Mouse (Mus musculus): ENCODE data around the gene Cacna1d.

Gene Cacna1d

GRCm38 (mm10) chr14:30270350-30270749, 220.9 kb downstream of the Cacna1d start:
- DNase-seq (ENCODE audit: low read depth, low spot score), result no peak

- DNase-seq (ENCODE audit: low read depth, low spot score), result no peak
Measured at GRCm38 (mm10) chr14:30265728-30266127, 225.5 kb downstream of the Cacna1d start.

DNA sequence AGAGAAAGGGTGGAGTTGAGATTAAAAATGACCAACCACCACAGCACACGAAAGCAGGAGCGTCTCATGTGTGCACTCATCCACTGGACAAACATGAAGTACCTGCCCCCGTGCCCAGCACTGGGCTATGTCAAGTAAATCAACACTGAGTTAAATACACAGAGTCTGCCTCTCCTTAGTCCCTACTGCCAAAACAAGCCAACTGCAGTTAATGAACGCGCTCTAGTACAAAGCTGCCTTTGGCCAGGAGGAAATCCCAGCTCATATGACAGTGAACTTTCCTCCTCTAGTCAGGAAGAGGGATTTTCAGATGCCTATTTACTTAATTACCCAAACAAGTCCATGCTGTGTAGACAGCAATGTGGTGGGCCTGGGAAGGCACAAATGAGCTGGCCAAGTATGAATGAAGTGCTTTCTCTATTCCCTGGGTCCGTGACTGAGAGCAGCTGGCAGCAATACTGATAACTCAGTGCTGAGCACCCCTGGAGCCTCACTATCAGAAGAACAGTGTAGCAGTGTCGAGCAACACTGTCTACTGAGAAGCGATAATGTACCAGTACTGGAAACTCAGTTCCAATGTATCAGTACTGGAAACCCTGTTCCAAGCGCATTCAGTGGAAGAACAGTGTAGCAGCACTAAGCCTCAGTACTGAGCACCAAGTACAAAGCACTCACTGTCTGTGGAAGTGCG, 229.5 kb downstream of the Cacna1d start:
- DNase-seq (ENCODE audit: low read depth, low spot score), result no peak

DNA sequence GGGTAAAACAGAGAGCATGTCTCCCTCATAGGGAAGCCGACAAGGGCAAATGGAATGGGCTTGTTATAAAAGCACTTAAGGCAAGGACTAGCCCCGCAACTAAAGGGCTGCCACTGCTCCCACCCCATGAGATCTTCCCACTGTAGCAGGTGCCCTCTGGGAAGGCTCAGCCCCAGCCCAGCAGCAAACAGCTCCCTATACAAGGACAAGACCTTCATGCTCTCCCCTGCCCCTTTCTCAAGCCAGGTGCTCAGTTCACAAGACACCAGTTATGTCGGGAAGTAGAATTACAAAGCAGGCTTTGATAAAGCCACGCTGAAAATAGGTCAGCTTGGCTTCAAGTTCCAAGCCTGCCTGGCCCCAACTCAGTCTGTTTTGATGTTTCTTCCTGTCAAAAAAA, 233.6 kb downstream of the Cacna1d start:
- no peak for DNase-seq (ENCODE audit: low read depth, low spot score)

GRCm38 (mm10) chr14:30256486-30256885, 234.8 kb downstream of the Cacna1d start:
- no peak for DNase-seq (ENCODE audit: low read depth, low spot score)

DNA sequence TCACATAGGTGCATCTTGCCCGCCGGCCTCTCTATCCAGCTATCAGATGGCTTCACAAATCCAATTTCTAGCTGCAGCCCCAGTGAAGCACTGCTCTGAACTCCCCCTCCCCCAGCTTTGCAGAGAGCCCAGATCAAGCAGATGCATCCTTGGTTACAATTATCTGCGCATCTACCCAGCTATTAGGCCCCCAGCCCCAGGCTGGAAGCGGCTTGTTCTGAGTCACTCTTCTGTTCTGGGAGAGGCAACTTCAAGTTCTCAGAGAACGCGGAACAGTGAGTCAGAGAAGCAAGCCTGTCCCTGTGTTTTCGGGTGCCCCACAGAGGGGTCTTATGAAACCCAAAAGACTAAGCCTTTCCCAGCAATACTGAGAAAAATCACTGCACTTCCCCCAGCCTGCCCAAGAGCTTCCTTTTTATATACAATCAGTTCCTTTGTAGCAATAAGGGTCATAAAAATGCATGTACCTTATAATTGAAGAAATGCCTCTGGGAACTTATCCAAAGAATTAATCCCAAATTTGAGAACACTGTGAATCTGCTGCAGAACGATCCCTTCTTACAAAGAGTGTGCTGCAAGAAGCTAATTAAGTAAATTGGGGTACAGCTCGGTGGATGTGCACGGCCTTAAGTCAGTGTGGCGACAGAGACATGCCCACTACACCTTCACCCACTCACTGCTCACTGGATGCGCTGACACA, 235.4 kb downstream of the Cacna1d start:
- no peak for DNase-seq (ENCODE audit: low read depth, low spot score)

- DNase-seq (ENCODE audit: low read depth, low spot score), result no peak
Measured at GRCm38 (mm10) chr14:30254776-30255175, 236.5 kb downstream of the Cacna1d start.

- DNase-seq (ENCODE audit: low read depth, low spot score), result no peak
Measured at GRCm38 (mm10) chr14:30252824-30253223, 238.4 kb downstream of the Cacna1d start.

DNA sequence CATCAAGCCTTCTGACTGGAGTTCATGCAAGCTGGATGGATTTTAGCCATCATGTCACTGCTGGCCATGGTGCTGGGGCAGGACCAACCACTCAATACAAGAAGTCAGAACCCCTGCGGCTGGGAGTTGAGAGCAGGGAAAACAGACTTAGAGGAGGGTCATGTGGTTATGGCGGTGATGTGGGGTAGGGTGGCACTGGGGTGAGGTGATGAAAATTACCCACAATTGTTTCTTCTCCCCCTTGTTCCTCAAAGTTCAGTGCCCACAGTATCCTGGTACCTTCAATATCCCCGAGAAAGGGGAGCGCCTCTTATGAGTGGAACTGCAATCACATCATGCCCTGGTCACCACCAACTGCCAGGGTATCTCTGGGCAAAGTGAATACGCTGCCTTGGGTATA, 239.9 kb downstream of the Cacna1d start:
- DNase-seq (ENCODE audit: low read depth, low spot score), result no peak

DNA sequence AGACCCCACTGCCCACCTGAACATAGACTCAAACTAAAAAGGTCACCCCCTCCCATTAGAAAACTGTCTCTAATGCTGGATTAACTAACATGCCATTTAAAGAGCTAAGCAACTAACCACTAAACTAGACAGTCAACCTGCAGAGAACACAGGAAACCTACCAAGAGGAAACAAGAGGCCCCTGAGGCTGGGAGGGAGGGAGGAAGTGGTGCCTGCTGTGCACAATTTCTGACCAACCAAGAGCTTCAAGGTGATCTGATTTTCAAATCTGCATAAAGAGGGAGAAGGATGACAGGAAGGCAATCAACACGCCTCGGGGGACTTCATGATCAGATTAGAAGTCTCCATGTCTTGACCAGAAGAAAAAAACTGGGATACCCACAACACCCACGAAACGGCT, 241.7 kb downstream of the Cacna1d start:
- DNase-seq (ENCODE audit: low read depth, low spot score), result no peak

DNA sequence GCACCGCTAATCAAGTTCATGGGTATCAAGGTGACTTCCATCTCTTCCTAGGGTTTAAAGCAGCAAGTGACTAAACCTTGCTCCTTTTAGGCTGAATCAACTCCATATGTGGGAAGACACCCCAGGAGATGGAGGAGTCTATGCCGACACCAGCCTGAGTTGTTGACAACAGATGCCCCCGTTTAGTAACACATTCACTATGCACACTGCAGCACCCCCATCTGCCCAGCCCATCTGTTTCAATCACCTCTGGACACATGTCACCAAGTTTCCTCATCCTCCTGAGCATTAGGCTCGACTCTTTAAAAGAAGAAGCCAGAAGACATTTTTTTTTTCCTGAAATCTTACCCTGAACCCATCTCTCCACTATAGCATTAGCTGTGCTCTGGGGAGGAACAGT, 242.4 kb downstream of the Cacna1d start:
- no peak for DNase-seq (ENCODE audit: low read depth, low spot score)

- DNase-seq (ENCODE audit: low read depth, low spot score), result no peak
Measured at GRCm38 (mm10) chr14:30248121-30248520, 243.1 kb downstream of the Cacna1d start.

GRCm38 (mm10) chr14:30247606-30248005, 243.6 kb downstream of the Cacna1d start:
- no peak for DNase-seq (ENCODE audit: low read depth, low spot score)

DNA sequence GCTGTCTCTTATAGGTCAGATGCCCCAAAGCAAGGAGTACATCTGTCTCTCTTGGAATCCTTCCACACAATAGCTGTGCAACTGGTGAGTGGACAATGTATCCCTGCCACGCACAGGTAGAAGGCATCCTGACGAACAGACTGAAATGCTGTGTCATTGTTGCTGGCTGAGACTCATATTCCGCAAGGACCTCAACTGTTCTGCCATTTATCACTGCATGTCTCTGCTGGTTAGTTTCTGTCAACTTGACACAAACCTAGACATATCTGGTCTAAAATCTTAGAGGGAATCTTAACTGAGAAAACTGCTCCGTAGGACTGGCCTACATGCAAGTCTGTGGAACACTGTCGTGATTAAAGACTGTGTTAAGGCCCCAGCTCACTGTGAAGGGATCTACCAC, 246.5 kb downstream of the Cacna1d start:
- DNase-seq (ENCODE audit: low read depth, low spot score), result no peak

GRCm38 (mm10) chr14:30242818-30243205, 248.4 kb downstream of the Cacna1d start:
- no peak for DNase-seq (ENCODE audit: low read depth, low spot score)

DNA sequence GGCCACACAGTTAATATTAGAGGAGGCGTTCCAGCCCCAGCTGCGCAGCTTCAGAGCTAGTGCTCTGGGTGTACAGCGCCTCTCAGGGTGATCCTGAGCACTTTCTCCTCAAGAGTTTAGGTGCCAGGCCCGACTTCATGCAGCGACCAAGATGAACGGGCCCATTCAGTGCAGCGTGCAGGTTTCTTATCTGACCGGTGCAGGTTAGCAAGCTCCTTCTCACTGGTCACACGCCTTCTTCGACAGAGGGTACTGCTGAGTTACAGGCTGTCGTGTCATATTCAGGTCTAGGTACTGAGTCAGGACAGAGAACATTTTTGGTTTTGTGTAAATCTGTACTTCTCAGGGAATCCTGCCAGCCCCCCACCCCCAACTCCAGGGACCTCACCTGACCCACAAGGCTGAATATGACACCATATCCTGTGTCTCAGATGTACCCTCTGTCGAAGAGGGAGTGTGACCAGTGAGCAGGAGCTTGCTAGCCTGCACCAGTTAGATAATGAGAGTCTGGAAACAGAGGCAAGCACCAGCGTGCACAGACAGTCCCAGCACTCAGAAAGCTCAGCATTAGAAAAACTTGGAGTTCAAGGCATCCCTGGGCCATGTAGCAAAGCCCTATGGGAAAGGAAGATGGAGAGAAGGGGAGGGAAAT, 249.0 kb downstream of the Cacna1d start:
- DNase-seq (ENCODE audit: low read depth, low spot score), result no peak

- DNase-seq (ENCODE audit: low read depth, low spot score), result no peak
Measured at GRCm38 (mm10) chr14:30240916-30241515, 250.2 kb downstream of the Cacna1d start.

DNA sequence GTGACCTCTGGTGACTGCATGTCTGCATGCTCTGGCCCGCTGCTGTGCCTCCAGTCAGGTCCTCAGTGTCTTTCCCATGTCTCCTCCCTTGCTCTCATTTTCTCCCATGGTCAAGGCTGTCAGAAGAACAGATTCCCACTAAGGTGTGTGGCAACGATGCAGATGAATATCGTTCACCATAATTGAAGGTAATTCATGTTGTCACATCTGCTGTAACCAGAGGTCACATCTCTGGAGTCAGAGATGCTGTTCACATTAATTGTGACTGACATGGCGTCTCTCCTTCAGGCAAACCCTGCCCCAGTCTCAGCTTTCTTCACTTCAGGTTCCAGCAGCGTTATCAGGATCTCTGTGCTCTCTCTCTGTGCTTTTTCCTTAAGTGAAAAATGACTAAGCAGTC, 252.4 kb downstream of the Cacna1d start:
- no peak for DNase-seq (ENCODE audit: low read depth, low spot score)

GRCm38 (mm10) chr14:30225161-30225560, 266.1 kb downstream of the Cacna1d start:
- DNase-seq (ENCODE audit: low read depth, low spot score), result no peak

GRCm38 (mm10) chr14:30222101-30222500, 269.2 kb downstream of the Cacna1d start:
- no peak for DNase-seq (ENCODE audit: low read depth, low spot score)

GRCm38 (mm10) chr14:30219851-30220250, 271.4 kb downstream of the Cacna1d start:
- DNase-seq (ENCODE audit: low read depth, low spot score), result no peak

DNA sequence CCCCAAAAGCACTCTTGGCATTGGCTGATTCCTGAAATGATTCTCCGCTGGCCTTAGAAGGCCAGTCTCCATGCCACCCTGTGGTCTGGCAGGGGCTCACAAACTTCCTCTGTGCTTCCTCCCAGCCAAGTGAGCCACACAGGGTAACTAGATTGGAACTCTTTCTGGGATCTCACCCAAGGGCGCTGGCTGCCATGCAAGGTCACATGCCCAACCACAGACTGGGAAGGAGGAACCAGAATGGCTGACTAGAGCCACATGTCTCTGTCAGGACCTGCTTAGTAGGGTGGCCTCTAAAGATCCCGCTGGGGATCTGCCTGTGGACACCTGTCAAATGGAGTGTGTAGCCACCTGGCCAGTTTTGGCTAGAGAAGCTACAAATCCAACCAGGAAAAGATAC, 273.1 kb downstream of the Cacna1d start:
- DNase-seq (ENCODE audit: low read depth, low spot score), result no peak

GRCm38 (mm10) chr14:30217124-30217523, 274.1 kb downstream of the Cacna1d start:
- DNase-seq (ENCODE audit: low read depth, low spot score), result no peak
